Mouse (Mus musculus) kidney, adult 18-20 months (tissue): ENCODE data around the gene Rnls.

Experiments
- DNase-seq: peaks from one replicate; pipeline ENCODE4 v3.0.0; 2021

The Rnls gene

DNA sequence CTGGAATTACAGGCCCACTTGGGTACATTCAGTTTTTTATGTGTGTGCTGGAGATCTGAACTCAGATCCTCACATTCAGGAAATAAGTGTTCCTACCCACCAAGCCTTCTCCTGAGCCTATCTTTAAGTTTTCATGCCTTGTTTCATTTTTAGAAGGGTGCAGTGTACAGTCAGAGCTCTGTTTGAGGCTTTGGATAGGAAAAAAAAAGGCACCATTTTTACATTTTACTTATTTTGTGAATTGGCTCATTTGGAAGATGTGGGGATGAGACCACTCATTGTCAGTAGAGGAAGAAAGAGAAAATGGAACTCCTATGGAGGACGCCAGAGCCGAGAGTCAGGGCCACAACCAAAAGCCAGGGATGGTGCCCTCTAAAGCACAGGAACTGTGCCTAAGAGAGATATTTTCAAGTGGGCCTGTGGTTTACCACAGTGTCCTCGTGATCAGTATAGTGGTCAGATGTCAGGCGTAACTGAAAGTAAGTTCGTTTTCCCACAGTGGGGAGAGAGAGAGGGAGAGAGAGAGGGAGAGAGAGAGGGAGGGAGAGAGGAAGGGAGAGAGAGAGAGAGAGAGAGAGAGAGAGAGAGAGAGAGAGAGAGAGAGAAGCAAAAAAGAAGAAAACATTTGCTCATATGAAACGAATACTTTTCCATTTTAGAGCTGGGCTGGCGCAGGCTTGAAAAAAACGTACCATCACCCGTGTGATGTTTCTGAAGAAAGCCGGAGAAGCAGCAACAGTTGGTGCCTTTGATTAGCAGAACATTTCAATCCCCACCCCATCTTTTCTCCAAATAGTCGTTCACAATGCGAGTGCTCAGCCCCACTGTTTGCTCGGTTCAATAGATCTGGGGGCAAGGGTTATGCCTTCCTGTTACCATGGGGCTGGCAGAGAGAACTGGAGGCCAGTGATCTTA is 290.7 kb downstream of the Rnls start:
- no peak for DNase-seq

DNA sequence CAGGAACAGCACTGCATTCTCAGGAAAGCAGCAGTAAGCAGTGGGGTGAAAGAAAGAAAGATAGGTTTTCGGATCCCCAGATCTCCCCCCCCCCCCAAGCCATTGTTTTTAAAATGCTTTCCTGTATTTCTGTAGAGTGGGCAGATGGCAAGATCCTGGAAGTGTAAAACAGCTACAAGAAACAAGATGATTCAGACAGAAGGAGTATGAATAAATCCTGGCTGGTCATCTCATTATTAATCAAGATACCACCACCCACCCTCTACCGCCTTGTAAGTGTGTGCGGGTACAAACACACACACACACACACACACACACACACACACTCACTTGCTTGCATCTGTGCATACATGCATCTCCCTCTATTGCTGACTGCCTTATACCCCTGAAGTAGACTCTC is 291.5 kb downstream of the Rnls start:
- DNase-seq = no peak

DNA sequence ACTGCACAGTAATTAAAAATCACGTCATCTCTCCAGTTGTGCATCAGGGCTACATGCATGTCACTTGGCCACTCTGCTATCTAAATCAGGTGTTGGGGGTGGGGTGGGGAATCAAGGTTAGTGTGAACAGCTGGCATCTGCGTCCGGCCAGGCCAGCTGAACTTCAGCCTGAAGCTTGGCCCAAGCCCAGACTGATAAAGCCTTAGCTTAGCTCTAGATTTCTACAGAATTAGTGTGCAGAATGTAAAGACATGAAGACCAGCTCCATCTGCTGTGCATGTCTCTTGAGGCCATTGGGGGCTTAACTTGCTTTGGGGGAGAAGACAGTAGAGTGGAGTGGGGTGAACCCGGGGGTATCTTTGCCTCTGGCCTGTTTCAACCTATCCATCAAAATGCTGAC is 292.1 kb downstream of the Rnls start:
- no peak for DNase-seq

DNA sequence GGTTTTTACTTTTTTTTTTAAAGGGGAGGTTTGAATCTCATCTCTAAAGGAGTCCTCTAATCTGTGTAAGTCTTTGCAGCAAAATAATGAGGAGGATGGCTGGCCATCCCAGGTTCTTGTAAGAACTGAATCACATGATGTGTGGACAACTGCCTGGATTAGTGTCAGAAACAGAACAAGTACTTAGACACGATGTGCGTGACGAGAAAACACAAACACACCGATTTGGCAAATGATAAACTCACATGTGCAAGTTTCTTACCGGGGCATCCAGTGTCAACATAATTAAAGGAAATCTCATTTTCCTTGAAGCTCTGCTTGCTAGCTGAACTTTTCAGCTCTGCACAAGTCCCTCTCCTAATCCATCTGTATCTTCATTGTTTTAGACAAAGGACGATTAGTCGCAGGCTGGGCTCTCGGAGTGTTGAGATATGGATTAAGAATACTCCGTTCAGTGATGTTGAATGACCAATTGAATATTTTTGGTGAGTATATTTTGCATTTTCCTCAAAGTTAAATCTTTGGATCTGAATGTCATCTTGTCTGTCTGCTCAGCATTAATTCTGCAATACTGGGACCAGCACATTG is 292.8 kb downstream of the Rnls start:
- no peak for DNase-seq

DNA sequence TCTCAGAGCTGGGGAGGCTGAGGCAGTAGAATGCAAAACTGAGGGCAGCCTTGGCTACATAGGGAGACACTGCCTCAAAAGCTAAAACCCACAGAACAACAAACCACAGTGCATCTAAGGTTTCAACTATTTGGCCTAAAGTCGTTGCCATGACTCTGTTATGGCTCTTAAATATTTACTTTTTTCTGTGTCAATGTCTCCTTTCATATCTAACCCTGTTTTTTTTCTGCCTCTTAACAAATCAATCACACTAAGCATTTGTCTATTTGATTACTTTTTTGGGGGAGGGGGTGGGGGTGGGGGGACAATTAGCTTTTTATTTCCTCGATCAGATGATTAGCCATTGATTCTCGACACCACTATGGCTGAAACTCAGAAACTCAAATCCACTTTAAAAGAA is 294.4 kb downstream of the Rnls start:
- no peak for DNase-seq

DNA sequence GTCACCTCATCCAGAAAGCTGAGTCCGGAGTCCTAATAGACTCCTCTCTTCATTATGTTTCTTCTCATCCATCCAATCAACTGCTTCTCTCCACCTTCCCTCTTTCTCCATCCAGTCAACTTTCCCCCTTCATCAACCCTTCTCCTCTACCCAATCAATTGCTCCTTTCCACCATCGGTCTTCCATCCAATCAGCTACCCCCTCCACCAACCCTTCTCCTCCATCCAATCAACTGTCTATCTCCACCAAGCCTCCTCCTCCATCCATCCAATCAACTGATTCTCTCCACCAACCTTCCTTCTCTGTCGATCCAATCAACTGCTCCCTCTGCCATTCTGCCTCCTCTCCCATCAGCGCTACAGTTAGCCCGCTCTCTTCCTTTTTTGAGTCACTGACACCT is 295.5 kb downstream of the Rnls start:
- no peak for DNase-seq

DNA sequence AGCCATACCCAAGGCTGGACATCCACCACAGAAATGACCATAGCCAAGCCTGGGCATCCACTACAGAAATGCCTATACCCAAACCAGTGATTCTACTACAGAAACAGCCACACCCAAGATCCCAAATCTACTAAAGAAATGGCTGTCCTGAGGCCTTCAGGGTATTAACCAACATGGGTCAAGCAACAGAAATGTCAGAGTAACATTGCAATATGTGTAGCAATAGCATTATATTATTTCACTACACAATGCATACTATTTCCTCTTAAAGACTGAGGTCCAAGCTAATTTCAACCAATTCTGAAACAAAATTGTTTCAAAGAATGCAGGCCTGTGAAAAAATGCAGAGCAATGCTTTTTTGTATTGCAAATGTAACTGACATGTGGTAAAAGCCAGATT is 299.5 kb downstream of the Rnls start:
- no peak for DNase-seq

DNA sequence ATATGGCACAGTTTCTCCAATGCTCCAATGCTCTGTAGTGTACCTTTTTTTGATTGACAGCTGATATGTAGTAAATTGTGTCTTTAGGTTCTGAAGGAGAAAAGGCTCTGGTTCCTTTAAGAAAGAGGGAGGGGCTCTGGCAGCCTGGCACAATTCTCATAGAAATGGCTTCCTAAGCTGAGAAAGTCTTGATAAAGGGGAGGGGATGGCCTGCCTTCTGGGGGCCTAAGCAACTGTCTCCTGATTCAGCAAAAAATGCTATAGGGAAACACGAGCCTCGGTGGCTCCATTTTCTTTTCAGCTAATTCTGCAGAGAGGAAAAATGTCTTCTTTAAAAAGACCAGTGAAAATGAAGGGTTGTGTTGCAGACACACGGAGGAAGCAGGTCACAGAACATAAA is 300.8 kb downstream of the Rnls start:
- no peak for DNase-seq

DNA sequence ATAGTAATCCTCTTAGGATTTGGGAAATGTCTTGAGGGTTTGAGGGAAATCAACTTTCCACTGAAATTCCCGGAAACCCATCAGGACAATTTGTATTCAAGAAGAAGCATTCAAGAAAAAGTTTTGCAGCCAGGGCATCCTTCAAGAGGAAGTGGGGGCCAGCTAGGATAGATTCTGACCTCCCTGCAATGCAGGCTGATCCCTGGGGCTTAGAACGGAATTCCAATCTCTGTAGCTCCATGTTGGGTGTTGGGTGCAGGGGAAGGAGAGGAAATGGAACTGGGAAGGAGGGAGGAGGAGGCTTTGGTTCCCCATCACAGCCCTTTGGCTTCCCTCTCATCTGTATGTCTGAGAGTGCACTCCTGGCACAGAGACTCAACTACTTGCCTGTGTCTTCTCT is 303.2 kb downstream of the Rnls start:
- DNase-seq = no peak

DNA sequence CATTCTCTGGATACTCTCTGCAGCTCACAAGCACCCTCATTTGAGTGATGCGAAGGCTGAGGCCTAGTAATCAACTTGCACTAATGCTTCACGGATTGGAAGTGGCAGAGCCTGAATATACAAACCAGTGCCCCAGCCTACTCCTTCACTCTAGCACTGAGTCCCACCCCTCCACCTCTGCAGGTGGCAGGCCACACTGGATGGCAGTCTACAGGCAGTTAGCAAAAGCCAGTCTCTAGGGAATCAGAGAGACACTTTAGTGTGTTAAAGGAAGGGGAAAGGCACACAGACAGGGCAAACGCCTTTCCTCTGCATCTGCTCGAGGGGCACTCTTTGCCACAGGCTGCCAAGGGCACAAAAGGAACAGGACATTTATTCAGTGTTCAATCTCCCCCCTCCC is 304.1 kb downstream of the Rnls start:
- DNase-seq = no peak
